Mouse (Mus musculus): ENCODE measurements at regions not wholly inside any gene's neighbourhood (a gene's known extent, or its start where the extent isn't known, plus 50 kb on each side); places are given as distances from the start of the nearest gene placed in this dataset.

DNA sequence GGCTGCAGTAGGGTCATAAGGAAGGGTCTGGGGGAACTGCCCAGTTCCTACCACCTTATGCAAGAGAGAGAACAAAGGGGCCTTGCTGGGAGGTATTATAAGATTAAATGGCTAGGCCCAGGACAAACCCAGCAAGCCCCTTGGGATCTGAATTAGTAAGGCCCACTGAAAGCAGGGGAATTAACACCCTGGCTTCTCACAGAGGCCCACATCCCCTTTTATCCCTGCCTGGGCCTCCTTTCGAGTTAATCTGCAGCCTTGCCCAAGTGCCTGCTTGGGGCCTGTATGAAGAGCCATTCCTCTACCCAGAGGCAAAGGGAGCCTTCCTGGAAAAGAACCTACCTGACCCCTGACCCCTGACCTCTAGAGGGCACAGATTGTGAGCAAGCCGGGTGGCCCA lies 98.2 kb downstream of the Vegfa start:
- Histone ChIP-seq H3K36me3 (ENCODE audit: control insufficient read depth, insufficient read depth) (no peaks in the 10 kb centered on the region), H3K27ac (ENCODE audit: low read length) (no peak overlapping the region), H3K4me2 (ENCODE audit: low read length) (no peak overlapping the region), H3K9me3 (ENCODE audit: control insufficient read depth, low read length) (no peaks in the 10 kb centered on the region), H3K4me1 (replicated peaks; ENCODE audit: control insufficient read depth, insufficient read depth, low read length) (no peaks in the 10 kb centered on the region), H3K9ac (replicated peaks; ENCODE audit: low read depth, low read length) (no peak overlapping the region), H3K4me3 (replicated peaks; ENCODE audit: low read length) (no peak overlapping the region), H3K27me3 (replicated peaks; ENCODE audit: control insufficient read depth, insufficient read depth, low read length) (no peaks in the 10 kb centered on the region)
- WGBS: 5% methylated on average over 2 of the region's 2 CpGs
- ATAC-seq: no peak

DNA sequence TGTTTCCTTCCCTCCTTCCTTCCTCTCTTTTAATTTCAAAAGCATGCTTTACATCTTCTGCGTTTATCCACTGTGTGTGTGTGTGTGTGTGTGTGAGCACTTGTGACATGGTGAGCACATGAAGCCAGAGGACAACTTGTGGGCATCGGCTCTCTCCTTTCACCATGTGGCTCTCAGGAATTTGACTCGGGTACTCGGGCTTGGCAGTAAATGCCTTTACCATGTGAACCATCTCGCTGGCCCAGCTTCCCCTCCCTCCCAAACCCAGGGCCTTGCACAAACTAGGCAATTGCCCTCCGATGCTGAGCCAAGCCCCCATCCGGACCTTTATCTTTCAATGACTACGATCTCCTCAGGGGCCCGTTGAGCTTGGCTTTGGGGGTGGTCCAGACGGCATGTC lies 99.1 kb downstream of the Vegfa start:
- 30% methylated on average over 10 of the region's 10 CpGs for WGBS
- no peaks in the 10 kb centered on the region for H3K9me3 ChIP-seq (ENCODE audit: control insufficient read depth, low read length)
- H3K27ac ChIP-seq (ENCODE audit: low read length): no peak overlapping the region
- no peak overlapping the region for H3K9ac ChIP-seq (replicated peaks; ENCODE audit: low read depth, low read length)
- no peaks in the 10 kb centered on the region for H3K36me3 ChIP-seq (ENCODE audit: control insufficient read depth, insufficient read depth)
- no peaks in the 10 kb centered on the region for H3K27me3 ChIP-seq (replicated peaks; ENCODE audit: control insufficient read depth, insufficient read depth, low read length)
- no peak overlapping the region for H3K4me3 ChIP-seq (replicated peaks; ENCODE audit: low read length)
- H3K4me2 ChIP-seq (ENCODE audit: low read length): no peak overlapping the region
- ATAC-seq: no peak
- H3K4me1 ChIP-seq (replicated peaks; ENCODE audit: control insufficient read depth, insufficient read depth, low read length): no peaks in the 10 kb centered on the region

DNA sequence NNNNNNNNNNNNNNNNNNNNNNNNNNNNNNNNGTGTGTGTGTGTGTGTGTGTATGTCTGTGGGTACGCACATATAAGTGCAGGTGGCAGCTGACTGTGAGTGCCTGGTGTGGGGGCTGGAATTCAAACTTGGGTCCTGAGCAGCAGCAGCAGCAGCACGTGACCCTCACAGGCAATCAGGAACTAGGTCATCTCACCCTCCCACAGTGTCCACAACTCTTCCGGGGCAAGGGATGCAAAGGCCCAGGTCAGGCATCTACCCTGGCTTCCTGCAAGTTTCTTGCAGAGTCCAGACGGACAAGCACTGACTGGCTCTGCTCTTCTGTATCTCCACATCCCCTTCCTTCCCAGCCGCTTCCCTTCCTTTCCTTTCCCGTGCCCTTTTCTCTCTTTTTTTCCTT lies 99.6 kb downstream of the Vegfa start:
- Histone ChIP-seq H3K27ac (ENCODE audit: low read length) (no peak overlapping the region), H3K9me3 (ENCODE audit: control insufficient read depth, low read length) (no peaks in the 10 kb centered on the region), H3K27me3 (replicated peaks; ENCODE audit: control insufficient read depth, insufficient read depth, low read length) (no peaks in the 10 kb centered on the region), H3K36me3 (ENCODE audit: control insufficient read depth, insufficient read depth) (no peaks in the 10 kb centered on the region), H3K4me2 (ENCODE audit: low read length) (no peak overlapping the region), H3K4me1 (replicated peaks; ENCODE audit: control insufficient read depth, insufficient read depth, low read length) (no peaks in the 10 kb centered on the region), H3K4me3 (replicated peaks; ENCODE audit: low read length) (no peak overlapping the region), H3K9ac (replicated peaks; ENCODE audit: low read depth, low read length) (no peak overlapping the region)
- 66% methylated on average over 6 of the region's 6 CpGs for WGBS
- no peak for ATAC-seq

DNA sequence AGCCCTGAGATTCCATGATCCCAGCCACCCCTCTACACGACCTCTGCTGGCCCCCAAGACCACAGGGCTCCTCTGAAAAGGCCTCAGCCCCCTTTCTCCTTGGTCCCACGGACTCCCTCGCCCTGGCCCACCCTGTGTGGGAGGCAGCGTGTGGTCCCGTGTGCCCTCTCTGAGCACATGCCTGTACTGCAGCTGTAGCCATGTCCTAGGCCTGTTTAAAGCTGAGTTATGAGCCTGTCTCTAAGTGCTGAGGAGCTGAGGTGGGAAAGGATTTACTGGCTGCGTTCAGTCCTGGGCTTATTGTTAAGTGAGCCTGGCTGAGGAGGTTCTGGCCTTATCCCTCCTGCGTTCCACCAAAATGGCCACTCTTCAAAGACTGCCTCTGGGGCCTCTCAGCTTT lies 102.6 kb downstream of the Vegfa start:
- no peak for ATAC-seq
- Histone ChIP-seq H3K9ac (replicated peaks; ENCODE audit: low read depth, low read length) (no peak overlapping the region), H3K36me3 (ENCODE audit: control insufficient read depth, insufficient read depth) (no peaks in the 10 kb centered on the region), H3K4me2 (ENCODE audit: low read length) (no peak overlapping the region), H3K27ac (ENCODE audit: low read length) (no peak overlapping the region), H3K4me3 (replicated peaks; ENCODE audit: low read length) (no peak overlapping the region), H3K27me3 (replicated peaks; ENCODE audit: control insufficient read depth, insufficient read depth, low read length) (no peaks in the 10 kb centered on the region), H3K9me3 (ENCODE audit: control insufficient read depth, low read length) (no peaks in the 10 kb centered on the region), H3K4me1 (replicated peaks; ENCODE audit: control insufficient read depth, insufficient read depth, low read length) (no peaks in the 10 kb centered on the region)
- 75% methylated on average over 7 of the region's 7 CpGs for WGBS

DNA sequence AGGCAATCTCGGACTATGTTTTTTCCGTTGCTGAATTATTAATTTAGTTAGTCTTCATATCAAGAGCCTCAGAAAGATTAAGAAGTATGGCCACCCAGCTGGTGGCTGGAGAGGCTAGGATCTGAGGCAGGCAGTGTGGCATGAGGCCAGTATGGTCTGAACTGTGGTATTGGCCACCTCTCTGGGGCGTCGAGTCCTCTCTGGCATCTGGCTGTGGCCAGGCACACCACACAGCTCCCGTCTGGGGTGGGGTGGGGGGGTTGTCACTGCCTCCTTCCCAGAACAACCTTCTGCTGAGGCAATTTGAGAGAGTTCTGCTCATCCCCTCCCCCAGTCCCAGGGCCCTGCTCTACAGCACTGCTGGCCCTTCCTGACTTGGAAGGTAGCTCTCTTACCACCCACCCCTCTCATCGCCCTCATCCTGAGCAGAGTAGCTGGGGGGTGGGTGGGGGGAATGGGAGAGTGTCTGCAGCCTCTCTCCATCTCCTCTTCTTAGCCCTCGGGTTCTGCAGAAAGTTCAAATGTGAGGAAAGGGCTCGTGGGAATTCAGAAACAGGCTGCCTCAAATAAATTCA lies 103.2 kb downstream of the Vegfa start:
- no peak overlapping the region for H3K4me3 ChIP-seq (replicated peaks; ENCODE audit: low read length)
- H3K9ac ChIP-seq (replicated peaks; ENCODE audit: low read depth, low read length): no peak overlapping the region
- H3K4me1 ChIP-seq (replicated peaks; ENCODE audit: control insufficient read depth, insufficient read depth, low read length): no peaks in the 10 kb centered on the region
- H3K27ac ChIP-seq (ENCODE audit: low read length): no peak overlapping the region
- H3K4me2 ChIP-seq (ENCODE audit: low read length): no peak overlapping the region
- H3K27me3 ChIP-seq (replicated peaks; ENCODE audit: control insufficient read depth, insufficient read depth, low read length): no peaks in the 10 kb centered on the region
- H3K9me3 ChIP-seq (ENCODE audit: control insufficient read depth, low read length): no peaks in the 10 kb centered on the region
- ATAC-seq: no peak
- H3K36me3 ChIP-seq (ENCODE audit: control insufficient read depth, insufficient read depth): no peaks in the 10 kb centered on the region
- WGBS: 75% methylated on average over 8 of the region's 8 CpGs

DNA sequence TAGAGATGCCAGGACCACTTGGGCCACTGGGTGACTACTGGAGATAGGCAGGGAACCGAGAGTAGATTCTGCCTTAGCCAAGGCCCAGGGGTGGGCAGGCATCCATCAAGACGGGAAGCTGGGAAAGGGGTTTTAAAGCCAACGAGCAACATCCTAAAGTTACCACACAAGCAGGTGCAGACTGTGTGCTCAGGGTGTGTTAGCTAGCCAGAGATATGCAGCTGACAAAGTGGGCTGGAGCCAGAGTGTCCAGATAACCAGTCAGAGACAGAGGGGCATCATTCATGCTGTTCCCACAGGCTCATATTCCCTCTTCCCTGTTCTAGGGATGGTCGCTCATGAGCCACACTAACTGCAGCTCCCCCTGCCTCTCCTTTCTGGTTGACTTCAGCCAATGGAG lies 104.2 kb downstream of the Vegfa start:
- 81% methylated on average over 4 of the region's 4 CpGs for WGBS
- H3K27ac ChIP-seq (ENCODE audit: low read length): no peak overlapping the region
- H3K27me3 ChIP-seq (replicated peaks; ENCODE audit: control insufficient read depth, insufficient read depth, low read length): no peaks in the 10 kb centered on the region
- no peaks in the 10 kb centered on the region for H3K4me1 ChIP-seq (replicated peaks; ENCODE audit: control insufficient read depth, insufficient read depth, low read length)
- H3K9me3 ChIP-seq (ENCODE audit: control insufficient read depth, low read length): no peaks in the 10 kb centered on the region
- no peak overlapping the region for H3K4me2 ChIP-seq (ENCODE audit: low read length)
- no peak overlapping the region for H3K4me3 ChIP-seq (replicated peaks; ENCODE audit: low read length)
- no peaks in the 10 kb centered on the region for H3K36me3 ChIP-seq (ENCODE audit: control insufficient read depth, insufficient read depth)
- ATAC-seq: no peak
- no peak overlapping the region for H3K9ac ChIP-seq (replicated peaks; ENCODE audit: low read depth, low read length)

DNA sequence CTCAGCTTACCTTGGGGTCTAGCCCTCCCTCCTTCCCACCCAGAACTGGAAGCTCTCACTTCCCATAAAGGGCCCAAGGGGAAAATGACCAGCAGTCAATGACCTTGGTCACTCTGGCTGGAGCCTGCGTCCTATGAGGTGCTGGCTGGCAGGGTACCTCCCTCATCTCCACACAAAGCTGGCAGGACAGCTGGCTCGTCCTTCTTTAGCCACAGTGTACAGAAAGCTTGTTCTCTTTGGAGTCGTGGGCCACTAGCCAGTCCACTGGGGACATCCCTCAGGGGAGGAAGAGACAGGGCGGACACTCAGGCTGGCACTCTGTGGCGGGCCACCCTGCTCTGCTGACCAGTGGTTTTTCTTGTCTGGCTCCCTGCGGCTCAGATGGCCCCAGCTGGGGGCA lies 106.3 kb downstream of the Vegfa start:
- no peak for ATAC-seq
- no peaks in the 10 kb centered on the region for H3K27me3 ChIP-seq (replicated peaks; ENCODE audit: control insufficient read depth, insufficient read depth, low read length)
- no peak overlapping the region for H3K4me3 ChIP-seq (replicated peaks; ENCODE audit: low read length)
- no peaks in the 10 kb centered on the region for H3K9me3 ChIP-seq (ENCODE audit: control insufficient read depth, low read length)
- H3K4me2 ChIP-seq (ENCODE audit: low read length): no peak overlapping the region
- no peaks in the 10 kb centered on the region for H3K4me1 ChIP-seq (replicated peaks; ENCODE audit: control insufficient read depth, insufficient read depth, low read length)
- 71% methylated on average over 6 of the region's 6 CpGs for WGBS
- H3K9ac ChIP-seq (replicated peaks; ENCODE audit: low read depth, low read length): no peak overlapping the region
- H3K27ac ChIP-seq (ENCODE audit: low read length): no peak overlapping the region
- H3K36me3 ChIP-seq (ENCODE audit: control insufficient read depth, insufficient read depth): no peaks in the 10 kb centered on the region

DNA sequence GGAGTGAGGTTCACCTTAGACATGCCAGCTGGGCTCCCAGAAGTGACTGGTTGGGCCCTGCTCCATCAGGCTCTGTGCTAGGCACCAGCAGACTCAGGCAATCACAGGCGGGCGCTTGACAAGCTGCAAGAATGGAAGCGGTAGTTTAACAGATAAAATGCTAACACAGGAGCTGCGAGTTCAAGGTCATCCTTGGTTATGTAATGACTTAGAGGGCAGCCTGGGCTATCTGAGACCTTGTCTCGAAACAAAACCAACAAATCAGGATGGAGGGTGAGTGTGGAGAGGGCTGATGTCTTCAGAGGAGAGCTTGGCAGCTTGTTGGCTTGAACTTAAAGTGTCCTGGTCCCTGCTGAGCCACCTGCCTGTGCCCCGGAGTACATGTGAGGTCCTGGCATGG lies 107.6 kb downstream of the Vegfa start:
- WGBS: 87% methylated on average over 6 of the region's 6 CpGs
- Histone ChIP-seq H3K4me3 (replicated peaks; ENCODE audit: low read length) (no peak overlapping the region), H3K9me3 (ENCODE audit: control insufficient read depth, low read length) (no peaks in the 10 kb centered on the region), H3K27ac (ENCODE audit: low read length) (no peak overlapping the region), H3K4me1 (replicated peaks; ENCODE audit: control insufficient read depth, insufficient read depth, low read length) (no peaks in the 10 kb centered on the region), H3K4me2 (ENCODE audit: low read length) (no peak overlapping the region), H3K27me3 (replicated peaks; ENCODE audit: control insufficient read depth, insufficient read depth, low read length) (no peaks in the 10 kb centered on the region), H3K9ac (replicated peaks; ENCODE audit: low read depth, low read length) (no peak overlapping the region), H3K36me3 (ENCODE audit: control insufficient read depth, insufficient read depth) (no peaks in the 10 kb centered on the region)
- no peak for ATAC-seq

DNA sequence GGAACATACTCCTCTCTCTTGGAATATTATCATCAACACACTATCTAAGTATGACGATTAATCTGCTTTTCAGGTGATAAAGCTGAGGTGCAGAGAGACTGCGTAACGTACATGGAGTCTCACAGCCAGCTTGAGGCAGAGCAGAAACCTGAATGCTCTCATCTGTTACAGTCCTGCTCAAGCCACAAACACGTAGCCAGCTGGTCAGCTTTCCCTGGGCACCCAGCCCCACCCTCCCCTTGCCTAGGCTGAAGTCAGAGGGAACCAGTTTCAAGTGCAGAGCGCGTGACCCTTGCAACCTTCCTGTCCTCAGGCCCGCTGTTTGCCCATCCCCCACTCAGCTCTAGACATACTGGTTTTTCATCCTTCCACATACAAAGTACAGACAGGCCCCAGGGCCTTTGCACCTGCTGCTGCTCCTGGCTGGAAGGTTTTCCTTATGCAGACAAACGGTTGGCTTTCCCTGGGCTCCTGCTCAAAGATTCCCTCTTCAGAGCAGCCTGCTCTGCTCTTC lies 108.9 kb downstream of the Vegfa start:
- Histone ChIP-seq H3K4me1 (replicated peaks; ENCODE audit: control insufficient read depth, insufficient read depth, low read length) (no peaks in the 10 kb centered on the region), H3K4me3 (replicated peaks; ENCODE audit: low read length) (no peak overlapping the region), H3K9me3 (ENCODE audit: control insufficient read depth, low read length) (no peaks in the 10 kb centered on the region), H3K9ac (replicated peaks; ENCODE audit: low read depth, low read length) (no peak overlapping the region), H3K27ac (ENCODE audit: low read length) (no peak overlapping the region), H3K4me2 (ENCODE audit: low read length) (no peak overlapping the region), H3K36me3 (ENCODE audit: control insufficient read depth, insufficient read depth) (no peaks in the 10 kb centered on the region), H3K27me3 (replicated peaks; ENCODE audit: control insufficient read depth, insufficient read depth, low read length) (no peaks in the 10 kb centered on the region)
- 85% methylated on average over 8 of the region's 8 CpGs for WGBS
- ATAC-seq: no peak

DNA sequence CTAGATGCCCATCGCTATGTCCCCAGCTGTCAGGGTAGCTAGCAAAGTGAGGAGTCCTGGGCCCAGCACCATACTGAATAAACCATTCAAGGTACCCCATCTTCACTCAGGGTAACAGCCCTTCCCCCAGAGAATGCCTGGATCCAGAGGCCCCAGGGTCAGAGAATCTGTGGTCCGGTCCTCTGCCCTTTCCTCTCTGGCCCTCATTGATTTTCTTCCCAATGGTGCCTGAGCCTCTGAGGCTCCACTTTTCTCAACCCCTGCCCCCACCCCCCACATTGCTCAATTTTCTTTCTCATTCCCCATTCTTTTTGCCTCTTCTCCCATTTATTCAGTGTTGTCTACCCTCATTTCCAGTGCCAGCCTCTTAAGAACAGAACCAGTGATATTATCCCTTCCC lies 114.5 kb downstream of the Vegfa start:
- Histone ChIP-seq H3K9me3 (ENCODE audit: control insufficient read depth, low read length) (no peaks in the 10 kb centered on the region), H3K36me3 (ENCODE audit: control insufficient read depth, insufficient read depth) (no peaks in the 10 kb centered on the region), H3K9ac (replicated peaks; ENCODE audit: low read depth, low read length) (no peak overlapping the region), H3K27ac (ENCODE audit: low read length) (no peak overlapping the region), H3K4me2 (ENCODE audit: low read length) (no peak overlapping the region), H3K27me3 (replicated peaks; ENCODE audit: control insufficient read depth, insufficient read depth, low read length) (no peaks in the 10 kb centered on the region), H3K4me3 (replicated peaks; ENCODE audit: low read length) (no peak overlapping the region), H3K4me1 (replicated peaks; ENCODE audit: control insufficient read depth, insufficient read depth, low read length) (no peaks in the 10 kb centered on the region)
- no peak for ATAC-seq
- WGBS: 95% methylated on average over 2 of the region's 2 CpGs
